Mouse (Mus musculus) brain, embryonic 14.5 days (tissue): ENCODE results near the gene Ufsp1.

ENCODE experiments used
- CTCF ChIP-seq: fragments of 200-500 bp; IDR thresholded peaks from 2 replicates; pipeline ENCODE4 v1.5.1; 2012; ENCODE audit warnings: inconsistent platforms, mild to moderate bottlenecking, moderate library complexity, borderline replicate concordance; ENCODE audit not compliant: insufficient read depth, insufficient read length; ENCODE audit errors: extremely low read depth
- POLR2A ChIP-seq: fragments of 200-500 bp; IDR thresholded peaks from 2 replicates; pipeline ENCODE4 v1.6.1; 2012; ENCODE audit warnings: mild to moderate bottlenecking, inconsistent platforms, borderline replicate concordance; ENCODE audit not compliant: poor library complexity, insufficient read depth, insufficient read length, severe bottlenecking; ENCODE audit errors: extremely low read depth

- TF ChIP-seq CTCF = no peak
- no peak for TF ChIP-seq POLR2A
These were observed 2.7 kb downstream of the Ufsp1 start for GRCm38 (mm10) chr5:137297126-137297525.
